Mouse (Mus musculus): ENCODE results near the gene Fam69a.
"Not testable (repeated sequence)": the region's sequence is repeated elsewhere in the genome, so short reads cannot be mapped to it uniquely, and the experiment has no call there.

Fam69a gene

GRCm38 (mm10) chr5:107982016-107982415, 4.9 kb downstream of the Fam69a start:
- DNase-seq (ENCODE audit: low spot score in 2 of 2): no peak

- DNase-seq (ENCODE audit: low spot score in 2 of 2): peak; percentile 54 to 73
Measured at GRCm38 (mm10) chr5:107979901-107980300, 7.0 kb downstream of the Fam69a start.

GRCm38 (mm10) chr5:107978289-107979035, 8.4 kb downstream of the Fam69a start:
- DNase-seq (ENCODE audit: low spot score in 2 of 2): peak; percentile 51 to 58

GRCm38 (mm10) chr5:107977640-107978288, 9.1 kb downstream of the Fam69a start:
- DNase-seq (ENCODE audit: low spot score in 2 of 2): no peak

GRCm38 (mm10) chr5:107973310-107973709, 13.6 kb downstream of the Fam69a start:
- no peak for DNase-seq (ENCODE audit: low spot score in 2 of 2)

GRCm38 (mm10) chr5:107972444-107973272, 14.2 kb downstream of the Fam69a start:
- DNase-seq (ENCODE audit: low spot score in 2 of 2): no peak

- no peak for DNase-seq (ENCODE audit: low spot score in 2 of 2)
Measured at GRCm38 (mm10) chr5:107971069-107971468, 15.8 kb downstream of the Fam69a start.

- not testable (repeated sequence) for DNase-seq (ENCODE audit: low spot score in 2 of 2)
Measured at GRCm38 (mm10) chr5:107969818-107970217, 17.1 kb downstream of the Fam69a start.

- no peak for DNase-seq (ENCODE audit: low spot score in 2 of 2)
Measured at GRCm38 (mm10) chr5:107968079-107968478, 18.8 kb downstream of the Fam69a start.

GRCm38 (mm10) chr5:107966841-107967457, 19.9 kb downstream of the Fam69a start:
- no peak for DNase-seq (ENCODE audit: low spot score in 2 of 2)

GRCm38 (mm10) chr5:107966156-107966555, 20.7 kb downstream of the Fam69a start:
- no peak for DNase-seq (ENCODE audit: low spot score in 2 of 2)

- no peak for DNase-seq (ENCODE audit: low spot score in 2 of 2)
Measured at GRCm38 (mm10) chr5:107965355-107965991, 21.4 kb downstream of the Fam69a start.

- no peak for DNase-seq (ENCODE audit: low spot score in 2 of 2)
Measured at GRCm38 (mm10) chr5:107964031-107964758, 22.7 kb downstream of the Fam69a start.

GRCm38 (mm10) chr5:107961438-107962251, 25.2 kb downstream of the Fam69a start:
- peak; percentile 68 to 70 for DNase-seq (ENCODE audit: low spot score in 2 of 2)

- peak; percentile 65 to 67 for DNase-seq (ENCODE audit: low spot score in 2 of 2)
Measured at GRCm38 (mm10) chr5:107960532-107961202, 26.2 kb downstream of the Fam69a start.

GRCm38 (mm10) chr5:107959624-107960300, 27.1 kb downstream of the Fam69a start:
- no peak for DNase-seq (ENCODE audit: low spot score in 2 of 2)

- peak; percentile 65 to 72 for DNase-seq (ENCODE audit: low spot score in 2 of 2)
Measured at GRCm38 (mm10) chr5:107950643-107951042, 36.2 kb downstream of the Fam69a start.

- DNase-seq (ENCODE audit: low spot score in 2 of 2): peak in 1 of 2 experiments; percentile 54
Measured at GRCm38 (mm10) chr5:107949607-107950006, 37.3 kb downstream of the Fam69a start.

- no peak for DNase-seq (ENCODE audit: low spot score in 2 of 2)
Measured at GRCm38 (mm10) chr5:107948899-107949298, 38.0 kb downstream of the Fam69a start.
